Mouse (Mus musculus) spleen, postnatal 4 days (tissue): ENCODE measurements around the gene Ptprt.
A peak's percentile ranks its signal among the peaks of the same experiment; 100 is the strongest.

ENCODE experiments used
- DNase-seq, 2 experiments: peaks; one replicate each; pipeline ENCODE4 v3.0.0; 2022; ENCODE audit warnings: low spot score in 2 of 2

Gene Ptprt

DNA sequence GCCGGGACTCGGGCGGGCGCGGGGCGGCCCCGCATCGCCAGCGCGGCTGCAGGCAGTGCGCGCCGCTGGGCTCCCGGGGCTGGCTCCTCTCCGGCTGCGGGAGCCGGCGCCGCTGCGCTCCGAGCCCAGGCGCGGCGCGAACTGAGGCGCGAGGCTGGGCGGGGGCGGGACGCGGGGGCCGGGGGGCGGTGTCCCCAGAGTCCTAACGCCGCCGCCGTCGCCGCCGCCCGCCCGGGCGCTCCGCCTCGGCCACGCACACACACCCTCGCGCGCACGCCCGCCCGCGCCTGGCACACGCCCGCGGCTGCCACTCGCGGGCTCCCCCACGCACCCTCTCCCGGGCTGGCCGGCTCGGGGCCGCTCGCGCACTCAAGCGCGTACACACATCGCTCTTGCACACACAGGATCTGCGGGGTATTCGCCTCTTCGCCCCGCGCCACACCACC, at the start of gene Ptprt:
TSS of gene Ptprt (minus strand) at position 207 of the 446 bp plus-strand sequence.
- DNase-seq: no peak

DNA sequence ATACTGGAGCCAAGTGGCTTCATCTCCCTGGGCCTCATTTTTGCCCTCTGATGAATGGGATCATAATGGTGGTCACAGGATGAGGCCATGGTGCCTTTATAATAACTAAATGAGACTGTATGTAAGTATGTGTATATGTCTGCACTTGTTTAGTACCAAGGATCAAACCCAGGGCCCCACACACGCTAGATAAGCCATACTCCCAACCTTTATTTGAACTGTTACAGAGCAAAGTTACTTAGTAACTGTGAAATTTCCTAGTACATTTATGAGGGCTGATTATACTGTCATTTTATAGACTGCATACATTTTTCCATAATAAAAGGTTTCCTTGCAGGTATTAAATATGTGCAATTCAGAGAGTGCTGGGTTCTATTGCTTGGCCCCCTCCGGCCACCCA, 49.5 kb upstream of the Ptprt start:
- no peak for DNase-seq

DNA sequence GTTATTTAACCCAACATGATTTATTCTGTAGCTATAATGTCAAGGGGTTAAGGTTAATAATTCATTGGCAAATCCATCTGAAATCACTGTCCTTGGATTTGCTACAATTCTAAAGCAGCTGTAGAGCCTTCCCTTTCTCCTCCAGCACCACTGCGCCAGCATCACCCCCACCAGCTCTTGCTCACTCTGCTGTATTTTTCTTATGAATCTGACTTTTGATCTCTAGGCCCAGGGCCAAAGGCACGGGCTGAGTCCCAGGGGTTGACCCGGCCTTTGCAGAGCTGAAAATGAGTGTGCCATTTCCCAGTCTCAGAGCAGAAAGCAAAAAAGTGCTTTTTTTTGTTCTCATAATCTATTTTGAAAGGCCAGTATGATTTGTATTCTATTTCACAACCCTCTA, 38.7 kb upstream of the Ptprt start:
- DNase-seq: no peak

DNA sequence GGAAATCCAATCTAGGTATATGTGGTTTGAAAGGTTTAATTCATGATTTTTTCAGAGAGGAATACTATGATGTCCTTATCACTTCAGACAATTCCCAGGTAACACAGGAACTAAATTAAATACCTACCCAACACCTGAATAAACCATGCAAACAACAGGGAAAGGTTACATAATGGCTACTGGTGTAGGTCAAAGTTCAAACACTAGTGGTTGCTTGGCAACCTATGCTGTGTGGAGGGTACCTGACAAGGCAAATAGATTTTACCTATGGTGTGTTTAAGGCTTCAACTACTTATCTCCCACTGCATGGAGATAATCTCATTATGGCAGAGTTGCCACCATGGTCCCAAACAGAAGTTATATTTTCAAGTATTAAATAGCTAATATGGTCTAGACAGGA, 38.1 kb upstream of the Ptprt start:
- DNase-seq: no peak

DNA sequence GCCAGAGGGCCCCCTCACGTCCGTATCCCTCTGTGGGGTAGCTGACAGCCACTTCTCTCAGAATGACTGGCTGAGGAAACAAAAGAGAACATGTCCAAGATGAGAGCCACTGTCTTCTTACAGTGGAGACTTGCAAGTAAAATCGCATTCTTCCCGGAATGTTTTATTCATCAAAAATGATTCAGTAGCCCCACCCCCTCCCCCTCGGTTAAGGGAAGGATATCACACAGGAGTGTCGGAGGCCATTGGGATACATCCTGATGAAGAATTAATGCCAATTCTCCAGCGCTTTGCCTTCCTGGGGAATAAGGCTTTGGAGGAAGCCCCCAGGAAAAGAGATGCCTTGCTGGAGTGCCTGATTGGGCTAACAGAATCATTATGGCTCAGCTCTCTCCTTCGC, 37.1 kb upstream of the Ptprt start:
- no peak for DNase-seq

DNA sequence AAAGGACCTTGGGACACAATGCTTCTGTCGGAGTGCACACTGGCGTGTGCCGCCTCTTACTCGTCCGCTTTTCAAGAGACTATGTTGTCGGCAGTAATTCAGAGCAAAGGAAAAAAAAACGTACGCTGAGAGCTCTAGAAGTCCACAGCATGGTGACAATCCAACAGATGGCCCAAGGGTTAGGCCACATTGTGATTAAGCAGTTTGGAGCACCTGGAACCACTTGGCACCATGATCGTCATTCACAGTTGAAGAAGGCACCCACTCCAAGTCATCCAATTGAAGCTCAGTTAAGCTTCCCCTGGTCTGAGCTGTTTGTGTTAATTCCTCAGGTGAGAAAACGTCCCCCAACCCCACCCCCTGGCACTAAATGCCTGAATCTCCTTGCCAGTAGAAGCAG, 36.2 kb upstream of the Ptprt start:
- DNase-seq: no peak

DNA sequence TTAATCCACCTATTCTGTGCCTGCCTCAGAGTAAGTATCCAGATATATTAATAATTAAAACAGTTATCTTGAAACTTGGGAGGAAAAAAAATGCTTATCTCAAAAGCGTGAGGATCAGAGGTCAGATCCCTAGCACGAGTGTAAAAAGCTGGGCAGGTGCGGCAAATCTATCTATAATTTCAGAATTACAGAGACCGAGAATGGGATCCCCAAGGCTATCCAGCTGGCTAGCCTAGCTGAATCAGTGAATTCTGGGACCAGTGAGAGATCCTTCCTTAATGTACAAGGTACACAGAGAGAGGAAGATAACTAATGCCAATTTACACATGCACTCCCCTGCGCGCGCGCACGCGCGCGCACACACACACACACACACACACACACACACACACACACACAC, 31.2 kb upstream of the Ptprt start:
- no peak for DNase-seq

DNA sequence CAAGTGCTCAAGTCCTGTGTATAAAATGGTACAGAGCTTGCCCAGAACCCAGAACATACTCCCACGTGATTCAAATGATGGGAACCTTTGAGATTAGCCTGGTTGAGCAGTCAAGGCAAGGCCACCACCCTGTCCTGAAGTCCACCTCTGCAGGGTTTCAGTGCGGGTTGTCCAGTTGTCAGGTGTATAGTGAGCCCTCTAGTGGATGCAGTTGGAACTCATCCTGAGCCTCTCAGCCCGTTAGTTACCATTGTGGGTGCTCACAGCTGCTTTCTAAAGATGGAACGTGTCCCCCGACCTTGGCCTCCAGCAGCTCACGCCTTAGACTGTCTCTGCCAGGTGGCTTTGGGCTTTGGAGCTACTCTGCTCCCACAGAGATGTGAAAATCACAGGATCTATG, 21.7 kb upstream of the Ptprt start:
- DNase-seq: no peak

DNA sequence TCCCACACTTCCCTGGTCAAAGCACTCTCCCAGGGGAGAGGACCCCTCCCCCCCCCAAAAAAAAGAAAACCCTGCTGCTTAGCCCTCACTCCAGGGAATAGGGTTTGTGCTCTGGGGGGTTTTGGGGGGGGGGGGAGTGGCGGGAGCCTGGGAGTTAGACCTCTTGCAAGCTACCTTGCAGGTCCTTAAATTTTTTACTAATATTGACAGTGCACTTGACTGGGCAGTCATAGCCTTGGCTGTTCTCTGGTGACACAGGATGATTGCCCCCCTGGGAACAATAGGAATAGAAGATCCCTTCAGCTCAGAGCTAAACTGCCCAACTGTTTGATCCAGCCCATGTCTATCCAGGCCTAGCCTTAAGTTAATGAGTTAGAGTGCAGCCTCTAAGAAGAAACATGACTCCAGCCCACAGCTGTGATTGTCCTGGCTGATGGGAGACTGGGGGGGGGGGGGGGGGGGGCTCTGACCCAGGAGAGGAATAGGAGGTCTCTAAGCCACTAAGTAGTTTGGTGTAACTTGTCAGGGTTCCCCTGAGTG, 1.6 kb upstream of the Ptprt start:
- DNase-seq: no peak

DNA sequence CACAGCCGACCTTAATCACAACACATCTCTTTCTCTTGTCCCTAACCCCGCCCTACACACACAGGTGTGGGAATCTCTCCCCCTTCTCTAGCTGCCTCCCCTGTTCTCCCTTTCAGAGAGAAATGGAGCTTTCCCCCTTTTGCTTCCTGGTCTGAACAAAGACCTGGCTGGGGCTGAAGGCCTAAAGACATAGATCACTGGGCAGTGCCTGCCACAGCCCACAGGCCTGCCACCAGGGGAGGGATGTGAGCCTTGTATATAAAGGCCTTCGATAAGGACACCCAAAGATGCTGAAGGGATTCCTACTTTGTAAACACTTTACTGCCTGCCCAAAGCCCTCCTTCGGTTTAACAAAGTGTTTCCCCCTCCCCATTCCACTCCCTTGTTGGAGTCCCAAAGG, 786 bp upstream of the Ptprt start:
- DNase-seq: no peak

DNA sequence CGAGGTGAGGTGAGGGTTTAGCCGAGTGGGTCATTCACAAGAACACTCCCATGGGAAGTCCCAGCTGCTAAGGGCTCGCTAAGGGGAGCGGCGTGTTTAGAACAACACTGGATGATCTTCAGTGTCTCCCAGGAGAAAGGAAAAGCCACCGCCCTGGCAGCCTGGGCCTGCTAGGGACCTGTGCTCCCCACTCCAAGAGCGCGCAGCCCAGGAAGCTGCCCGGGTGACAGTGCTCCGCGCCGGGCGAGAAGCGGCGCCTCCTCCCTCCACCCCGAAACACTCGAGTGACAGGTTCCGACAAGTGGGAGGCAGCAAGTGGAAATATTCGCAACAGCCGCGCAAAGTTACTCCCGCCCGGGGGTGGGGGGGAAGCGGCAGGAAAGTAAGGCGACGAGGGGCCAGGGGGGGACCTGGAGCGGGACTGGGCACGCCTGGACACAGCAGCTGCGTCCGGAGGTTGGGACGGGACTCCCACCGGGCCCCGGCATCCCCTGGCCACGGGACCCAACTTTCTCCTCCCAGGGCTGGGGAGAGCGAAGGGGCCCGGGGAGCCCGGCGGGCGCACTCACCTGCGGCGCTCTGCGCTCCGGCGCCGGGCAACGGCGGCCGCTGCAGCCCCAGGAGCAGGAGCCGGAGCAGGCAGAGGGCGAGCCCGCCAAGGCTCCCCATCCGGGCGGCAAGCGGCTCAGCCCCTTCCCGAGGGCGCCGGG, 561 bp downstream of the Ptprt start:
- no peak for DNase-seq

DNA sequence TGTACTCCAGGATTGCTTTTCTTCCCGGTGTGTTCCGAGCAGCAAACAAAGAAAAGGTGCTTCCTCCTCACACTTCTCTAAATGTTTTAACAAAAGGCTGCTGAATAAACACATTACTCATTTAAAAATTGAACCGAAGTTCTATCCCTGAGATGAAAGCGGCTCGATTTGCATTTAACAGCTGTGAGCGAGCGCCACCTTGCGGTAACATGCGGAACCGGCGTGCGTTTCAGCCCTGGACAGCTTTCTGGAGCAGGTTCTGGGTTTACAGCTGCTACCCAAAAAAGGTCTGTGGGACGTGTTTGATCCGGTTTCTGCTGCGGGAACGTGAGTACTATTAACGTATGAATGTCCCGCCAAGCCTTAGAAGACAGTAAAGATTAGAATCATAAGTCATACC, 1.9 kb downstream of the Ptprt start:
- peak; percentile 31 to 80 for DNase-seq

DNA sequence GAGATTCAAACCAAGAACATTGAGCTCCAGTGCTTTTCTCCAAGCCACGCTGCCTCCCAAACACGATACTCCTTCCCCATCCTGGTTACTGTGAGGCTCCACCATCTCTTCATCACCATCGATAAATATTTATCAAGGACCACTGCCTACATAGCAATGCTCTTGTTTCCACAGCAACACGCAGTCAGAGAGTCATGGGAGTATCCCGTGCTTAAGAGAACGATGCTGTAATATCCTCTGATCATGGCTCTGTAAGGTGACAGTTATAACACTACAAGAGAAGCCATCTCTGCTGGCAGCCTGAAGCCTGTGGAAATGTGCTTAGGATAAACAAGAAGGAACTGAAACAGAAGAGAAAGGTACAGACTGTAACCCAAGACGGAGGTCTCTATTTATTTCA, 3.4 kb downstream of the Ptprt start:
- no peak for DNase-seq

DNA sequence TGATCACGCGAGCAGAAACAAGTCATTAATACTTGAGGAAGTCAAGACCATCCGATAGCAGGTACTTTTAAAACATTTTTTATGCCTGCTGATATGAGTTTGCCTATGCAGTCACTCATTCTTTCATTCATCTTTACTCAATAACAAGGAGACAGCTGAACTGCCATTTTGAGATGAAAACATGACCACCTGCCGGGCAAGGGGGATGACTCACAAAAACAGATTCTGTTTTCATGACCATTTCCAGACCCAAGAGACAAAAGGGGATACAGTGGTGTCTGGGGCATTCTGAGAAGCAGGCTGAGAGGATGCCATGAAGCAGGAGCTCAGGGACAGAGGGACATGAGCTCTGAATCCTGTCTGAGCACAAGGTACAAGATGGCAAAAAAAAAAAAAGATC, 6.5 kb downstream of the Ptprt start:
- DNase-seq: no peak

DNA sequence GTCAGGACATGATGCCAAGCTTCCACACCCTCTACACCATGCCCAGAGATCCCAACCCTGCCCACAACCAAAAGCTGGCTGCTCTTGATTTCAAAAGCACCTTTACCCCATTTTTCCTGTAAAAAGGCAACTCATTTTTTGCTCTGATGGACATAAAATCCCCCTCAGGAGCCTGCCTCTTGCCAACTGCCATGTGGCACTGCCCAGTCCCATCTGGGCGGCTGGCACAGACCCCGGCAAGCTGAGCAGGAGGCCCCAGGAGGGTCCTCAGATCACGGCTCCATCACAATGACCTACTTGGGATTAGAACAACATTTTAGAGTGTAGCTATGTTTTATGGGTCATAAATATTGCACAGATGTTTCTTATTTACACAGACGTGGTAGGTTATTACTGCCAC, 22.3 kb downstream of the Ptprt start:
- no peak for DNase-seq

DNA sequence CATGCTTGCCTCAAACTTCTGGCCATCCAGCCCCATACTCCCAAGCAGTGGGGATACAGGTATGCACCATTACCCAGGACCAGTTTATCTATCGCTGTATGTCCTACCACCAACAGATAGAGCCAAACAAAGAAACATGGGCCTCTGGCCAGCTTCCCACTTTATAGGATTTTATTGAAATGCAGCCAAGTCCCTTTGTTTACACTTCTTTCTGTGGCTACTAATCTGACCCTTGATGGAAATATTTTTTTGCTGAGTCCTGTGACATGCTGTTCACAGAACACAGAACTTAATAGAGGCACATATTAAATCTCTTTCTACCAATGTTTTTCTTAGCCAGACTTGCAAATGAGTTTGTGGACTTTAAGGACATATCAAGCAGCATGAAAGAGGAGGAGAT, 23.4 kb downstream of the Ptprt start:
- no peak for DNase-seq

DNA sequence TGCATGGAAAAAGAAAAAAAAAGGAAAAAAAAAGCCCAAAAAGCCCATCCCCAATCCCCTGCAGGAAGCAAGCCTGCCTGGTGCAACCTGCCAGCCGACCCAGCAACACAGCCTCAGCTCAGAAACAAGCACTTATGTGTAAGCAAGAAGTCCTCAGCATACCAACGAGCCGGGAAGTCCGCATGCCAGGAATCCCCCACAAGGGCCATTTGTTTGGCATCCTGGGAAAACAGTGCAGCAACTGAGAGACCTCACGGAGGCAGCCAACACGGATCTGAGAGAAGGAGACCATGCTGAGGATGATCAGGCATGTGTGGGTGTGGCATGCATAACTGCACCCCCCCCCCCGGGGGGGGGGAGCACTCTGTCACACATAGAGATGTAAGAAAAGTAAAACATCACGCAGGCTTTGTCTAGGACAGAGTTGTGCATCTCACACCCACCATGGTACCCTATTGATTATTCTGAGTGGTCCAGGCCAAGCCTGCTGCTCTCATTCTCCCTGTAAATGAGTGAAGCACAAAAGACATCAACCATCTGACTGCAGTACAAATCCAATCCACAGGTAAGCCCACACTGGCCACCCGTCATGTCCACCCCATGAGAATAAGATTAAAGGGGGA, 24.4 kb downstream of the Ptprt start:
- DNase-seq: no peak

DNA sequence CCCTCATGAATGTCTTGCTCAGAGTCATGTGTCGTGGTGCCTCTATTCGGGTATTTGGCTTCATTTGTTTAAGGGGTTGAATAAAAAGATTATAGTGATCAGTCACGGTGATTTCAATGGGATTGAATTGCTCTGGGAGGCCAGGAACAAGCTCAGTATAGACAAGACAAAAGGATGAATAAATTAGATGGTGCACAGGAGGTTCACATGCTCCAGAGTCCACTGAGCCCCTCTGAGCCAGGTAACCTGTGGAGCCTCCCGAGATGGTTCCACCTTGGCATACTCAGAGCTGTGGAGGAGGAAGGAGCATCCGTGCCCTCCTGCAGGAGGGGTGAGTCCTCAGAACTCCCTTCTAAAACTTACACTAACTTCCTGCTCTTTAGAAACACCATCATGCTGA, 26.0 kb downstream of the Ptprt start:
- DNase-seq: no peak

DNA sequence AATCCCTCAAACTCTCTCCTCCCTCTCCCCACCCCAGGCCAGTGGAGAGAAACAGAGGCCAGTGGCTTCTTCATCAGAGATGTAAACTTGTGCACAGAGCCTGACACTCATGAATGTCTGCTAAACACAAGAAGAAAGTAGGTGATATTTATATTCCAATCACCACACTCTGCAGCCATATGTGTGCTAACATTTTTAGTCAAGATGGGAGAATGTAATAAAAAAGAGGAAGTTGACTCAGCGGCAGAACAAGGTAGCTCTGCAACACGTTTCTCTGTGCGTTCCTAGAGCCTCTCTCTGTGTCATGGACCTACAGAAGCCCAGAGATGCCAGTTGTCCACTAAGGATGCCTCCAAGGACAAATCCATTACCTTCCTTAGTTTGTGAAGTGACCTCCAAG, 34.9 kb downstream of the Ptprt start:
- DNase-seq: no peak

DNA sequence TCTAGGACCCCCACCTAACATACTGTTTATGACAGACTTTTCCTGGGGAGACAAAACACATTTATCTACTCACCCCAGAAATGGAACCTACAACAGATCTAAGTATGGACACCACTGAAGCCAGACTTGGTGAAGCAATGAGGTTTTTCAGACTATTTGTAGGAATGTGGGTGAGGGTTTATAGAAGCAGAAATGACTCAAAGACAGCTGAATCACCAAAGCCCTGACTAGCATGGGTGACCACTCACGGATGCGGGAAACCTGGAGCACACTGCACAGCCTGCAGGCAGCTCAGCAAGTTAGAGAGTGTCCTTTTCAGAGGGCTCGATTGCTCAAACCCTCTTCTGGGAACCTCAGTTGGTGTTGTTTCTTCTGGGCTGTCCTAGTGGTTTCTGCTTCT, 36.2 kb downstream of the Ptprt start:
- no peak for DNase-seq

DNA sequence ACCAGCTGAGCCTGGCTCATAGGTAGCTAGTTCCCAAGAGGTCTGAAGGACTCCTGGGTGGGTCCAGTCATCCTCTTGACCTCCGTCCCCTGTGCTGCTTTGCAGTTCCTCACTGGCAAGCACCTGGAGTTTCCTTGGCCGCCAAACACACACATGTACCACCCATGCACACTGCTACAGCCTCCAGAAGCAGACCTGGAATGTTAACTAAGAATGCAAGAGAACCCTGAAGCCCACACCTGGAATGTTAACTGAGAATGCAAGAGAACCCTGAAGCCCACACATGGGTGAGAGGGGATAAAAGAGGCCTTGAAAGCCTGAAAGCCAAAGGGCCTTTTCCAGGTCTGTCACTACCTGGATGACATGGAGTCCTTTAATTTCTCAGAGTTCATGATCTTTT, 46.7 kb downstream of the Ptprt start:
- no peak for DNase-seq

DNA sequence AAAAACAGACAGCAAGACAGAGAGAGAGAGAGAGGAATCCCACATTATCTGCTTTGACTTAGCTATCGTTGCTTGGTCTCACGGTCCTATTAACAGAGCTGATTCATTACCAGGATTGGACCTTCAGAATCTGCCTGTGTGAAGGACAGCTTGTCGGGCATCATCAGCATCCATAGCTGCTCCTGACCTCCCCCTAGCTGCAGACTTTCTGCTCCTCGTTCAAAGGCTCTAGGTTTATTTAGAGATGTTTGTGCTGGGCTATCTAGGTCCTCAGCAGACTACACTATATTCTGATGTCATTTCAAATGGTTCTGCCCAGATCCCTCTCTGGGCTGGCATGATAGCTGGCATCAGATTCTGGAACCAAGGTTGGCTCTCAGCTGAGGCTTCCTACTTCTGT, 47.5 kb downstream of the Ptprt start:
- no peak for DNase-seq

DNA sequence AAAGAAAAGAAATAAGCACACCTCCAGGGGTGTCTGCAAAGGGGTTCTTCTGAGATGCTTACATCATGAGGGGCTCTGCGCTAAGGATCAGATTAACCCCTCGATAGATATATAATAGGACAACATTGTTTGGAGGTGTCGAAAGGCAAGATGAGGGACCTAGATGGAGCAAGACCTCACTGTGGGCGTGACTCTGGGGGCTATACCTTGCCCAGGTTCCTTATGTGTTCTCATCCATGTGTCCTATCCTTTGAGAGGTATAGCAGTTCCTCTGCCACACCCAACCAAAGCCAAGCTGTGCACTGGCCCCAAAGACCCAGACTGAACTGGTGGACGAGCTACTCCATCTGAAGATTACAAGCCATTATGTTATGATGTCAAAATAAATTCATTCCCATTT, 58.2 kb downstream of the Ptprt start:
- no peak for DNase-seq

DNA sequence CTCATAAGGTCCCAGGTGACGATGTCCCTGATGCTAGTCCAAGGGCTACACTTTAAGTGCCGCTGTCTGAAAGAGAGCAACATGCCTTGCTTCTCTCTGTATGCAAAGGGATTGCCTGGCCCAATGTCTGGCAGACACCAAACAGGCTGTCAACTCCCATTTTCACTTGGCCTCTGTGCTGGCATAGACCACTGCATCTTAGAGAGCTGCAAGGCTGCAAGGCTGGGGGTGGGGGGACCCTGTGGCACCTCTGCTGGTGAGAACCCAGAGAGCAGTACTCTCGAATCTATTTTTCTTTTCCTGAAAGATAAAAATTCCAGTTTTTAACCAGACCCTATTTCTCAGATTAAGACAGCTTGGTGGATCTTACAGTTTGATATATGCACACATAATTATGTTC, 69.6 kb downstream of the Ptprt start:
- no peak for DNase-seq
